Mouse (Mus musculus) heart, postnatal 10 days (tissue): ENCODE measurements at regions not wholly inside any gene's neighbourhood (a gene's known extent, or its start where the extent isn't known, plus 50 kb on each side); places are given as distances from the start of the nearest gene placed in this dataset.

Experiments used
- DNase-seq, 2 experiments: peaks; one replicate each; pipeline ENCODE4 v3.0.0; 2021
- intact Hi-C: fragments of 180-260 bp; cut with DNase I; formaldehyde crosslinking; loops from one replicate; pipeline ENCODE4 v1.15.1; 2025

DNA sequence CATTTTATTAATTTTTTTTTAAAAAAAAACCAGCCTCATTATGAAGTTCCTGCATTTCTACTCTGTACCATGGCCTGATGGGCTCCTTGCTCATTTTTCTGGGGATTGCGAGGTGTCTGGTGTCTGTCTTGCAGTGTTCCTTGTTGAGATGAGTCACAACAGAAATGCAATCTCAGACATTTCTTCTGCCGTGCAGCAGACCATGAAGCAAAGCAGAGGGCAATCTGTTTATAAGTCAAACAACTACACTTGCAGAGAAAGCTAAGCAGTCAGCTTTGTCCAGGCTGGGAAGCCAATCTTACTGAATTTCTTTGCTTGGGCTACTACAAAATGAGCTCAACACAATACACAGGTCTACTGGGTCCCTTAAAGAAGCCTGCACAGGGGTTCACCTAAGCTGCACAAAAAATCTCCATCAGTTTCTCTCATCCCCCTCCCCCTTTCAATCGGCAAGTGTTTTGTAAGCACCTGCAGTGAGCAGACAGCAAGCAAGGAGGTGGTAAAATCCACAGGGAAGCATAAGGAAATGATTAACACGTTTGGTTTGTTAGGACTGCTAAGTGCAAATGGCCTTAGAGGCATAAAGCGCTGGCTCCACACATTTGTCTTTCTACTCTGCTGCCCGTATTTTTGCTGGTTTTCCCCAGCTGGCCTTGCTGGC is 171.0 kb upstream of the Dmrta1 start:
- no peak for DNase-seq
- intact Hi-C loops = no loop called here

DNA sequence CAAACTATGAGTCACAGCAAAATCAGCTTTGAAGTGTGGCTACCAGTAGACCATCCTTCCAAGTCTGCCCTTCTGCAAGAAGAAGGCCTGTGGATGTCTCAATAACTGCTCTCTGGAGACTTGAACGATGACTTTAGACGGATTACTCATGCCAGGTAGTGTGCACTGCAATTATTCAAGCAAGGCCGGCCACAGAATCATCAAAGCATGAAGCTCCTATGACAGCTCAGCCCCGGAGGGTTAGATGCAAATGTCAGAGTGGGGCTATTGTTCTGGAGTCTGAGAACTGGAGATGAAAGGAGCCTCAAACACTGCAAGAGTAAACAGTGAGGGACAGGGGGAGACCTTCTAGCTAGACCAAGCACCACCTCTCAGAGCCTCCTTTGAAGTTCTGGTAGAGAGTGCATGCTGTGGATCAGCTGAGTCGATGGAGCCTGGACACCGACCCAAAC is 173.8 kb upstream of the Dmrta1 start:
- intact Hi-C loops = no loop called here
- DNase-seq = no peak

GRCm38 (mm10) chr4:89500232-89500631 is 179.0 kb upstream of the Dmrta1 start:
- intact Hi-C loops = no loop called here
- no peak for DNase-seq

GRCm38 (mm10) chr4:89490947-89491346 is 180.1 kb upstream of the Cdkn2b start:
- DNase-seq = no peak
- intact Hi-C loops = no loop called here

- intact Hi-C loops = no loop called here
- DNase-seq = no peak
Measured at GRCm38 (mm10) chr4:89487416-89488165, 176.8 kb upstream of the Cdkn2b start.

- intact Hi-C loops = no loop called here
- DNase-seq = no peak
Measured at GRCm38 (mm10) chr4:89486963-89487362, 176.1 kb upstream of the Cdkn2b start.

- DNase-seq = peak; percentile 18 to 20
- intact Hi-C loops = no loop called here
Measured at GRCm38 (mm10) chr4:89485981-89486531, 175.2 kb upstream of the Cdkn2b start.

DNA sequence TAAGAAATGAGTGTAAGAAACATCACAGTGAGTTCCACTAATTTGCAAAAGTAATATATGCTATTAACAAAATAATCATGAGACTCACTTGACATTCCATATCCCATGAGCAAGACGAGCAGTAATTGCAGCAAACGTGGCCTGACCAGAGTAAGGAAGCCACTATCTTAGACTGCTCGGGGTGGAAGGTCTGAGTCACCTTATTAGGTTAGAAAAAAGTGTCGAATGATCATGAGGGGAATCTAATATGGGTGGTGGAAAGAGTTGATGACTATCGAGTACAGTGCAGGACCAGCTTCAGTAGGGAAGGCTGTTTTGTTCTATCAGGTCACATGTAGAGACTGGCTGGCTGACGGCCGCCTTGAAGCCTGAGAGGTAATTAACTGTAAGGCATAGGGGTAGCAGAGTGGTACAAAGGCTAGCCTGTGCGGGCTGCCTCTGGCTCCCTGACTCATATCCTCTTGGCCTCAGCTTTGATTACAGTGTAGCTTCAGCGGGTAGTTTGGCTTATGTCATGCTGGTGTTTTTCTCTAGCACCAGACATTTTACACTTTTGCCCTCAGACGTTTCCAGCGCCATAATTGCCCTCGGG is 167.9 kb upstream of the Cdkn2b start:
- peak in 1 of 2 experiments; percentile 6 for DNase-seq

DNA sequence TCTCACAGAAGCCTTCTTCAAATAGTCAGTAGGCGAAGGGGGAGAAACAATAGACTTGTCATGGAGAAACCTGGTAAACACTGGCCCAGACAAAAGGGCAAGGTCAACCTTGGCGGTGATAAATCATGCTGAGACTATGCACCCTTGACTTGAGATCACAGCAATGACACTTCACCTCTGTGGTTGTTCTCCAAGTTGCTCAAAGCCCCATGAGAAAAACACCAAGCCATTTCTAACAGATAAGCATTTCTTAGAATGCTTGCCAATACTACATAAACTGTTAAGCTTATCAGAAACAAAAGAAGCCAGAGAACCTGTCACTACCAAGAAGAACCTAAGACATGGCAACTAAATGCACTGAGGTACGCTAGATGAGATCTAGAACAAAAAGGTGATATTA is 165.0 kb upstream of the Cdkn2b start:
- intact Hi-C loops = no loop called here
- no peak for DNase-seq

More for the DNA sequence above, 167.9 kb upstream of the Cdkn2b start:
- intact Hi-C loops = no loop called here

DNA sequence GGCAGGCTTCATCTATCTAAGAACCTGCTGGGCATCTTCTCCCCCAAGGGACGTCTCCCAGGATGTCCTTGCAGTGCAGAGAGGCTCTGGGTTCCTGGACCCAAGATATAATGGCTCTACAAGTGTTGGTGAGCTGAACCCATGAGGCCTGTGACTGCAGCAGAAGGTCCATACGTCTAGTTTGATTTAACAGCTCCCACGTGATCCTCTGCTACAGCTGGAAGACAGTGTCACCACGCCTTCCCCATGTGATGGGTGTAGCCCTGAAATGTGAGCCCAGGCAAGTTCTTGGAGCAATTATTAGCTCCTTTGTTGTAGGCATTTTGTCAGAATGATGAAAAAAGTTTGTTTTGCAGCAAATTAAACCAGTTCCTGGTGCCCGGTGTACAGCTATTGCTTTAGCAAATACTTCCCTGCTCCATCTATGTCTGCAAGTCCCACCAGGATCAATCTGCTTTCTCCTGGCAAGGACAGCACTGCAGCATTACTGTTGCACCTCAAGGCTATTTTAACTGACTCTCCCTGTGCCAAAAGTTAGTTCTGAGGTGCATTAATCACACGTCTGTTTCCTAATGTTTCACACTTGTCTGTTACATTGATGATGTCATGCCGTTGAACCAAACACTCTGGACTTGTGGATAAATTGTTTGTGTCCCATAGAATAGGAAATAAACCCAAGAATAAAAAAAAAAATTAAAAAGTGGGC is 164.2 kb upstream of the Cdkn2b start:
- DNase-seq = no peak
- intact Hi-C loops = no loop called here

GRCm38 (mm10) chr4:89471426-89471825 is 160.6 kb upstream of the Cdkn2b start:
- intact Hi-C loops = no loop called here
- DNase-seq = no peak

GRCm38 (mm10) chr4:89470756-89471155 is 159.9 kb upstream of the Cdkn2b start:
- intact Hi-C loops = no loop called here

GRCm38 (mm10) chr4:89469883-89470282 is 159.0 kb upstream of the Cdkn2b start:
- intact Hi-C loops = no loop called here
- DNase-seq = peak; percentile 62 to 68

More at GRCm38 (mm10) chr4:89470756-89471155, 159.9 kb upstream of the Cdkn2b start:
- no peak for DNase-seq

DNA sequence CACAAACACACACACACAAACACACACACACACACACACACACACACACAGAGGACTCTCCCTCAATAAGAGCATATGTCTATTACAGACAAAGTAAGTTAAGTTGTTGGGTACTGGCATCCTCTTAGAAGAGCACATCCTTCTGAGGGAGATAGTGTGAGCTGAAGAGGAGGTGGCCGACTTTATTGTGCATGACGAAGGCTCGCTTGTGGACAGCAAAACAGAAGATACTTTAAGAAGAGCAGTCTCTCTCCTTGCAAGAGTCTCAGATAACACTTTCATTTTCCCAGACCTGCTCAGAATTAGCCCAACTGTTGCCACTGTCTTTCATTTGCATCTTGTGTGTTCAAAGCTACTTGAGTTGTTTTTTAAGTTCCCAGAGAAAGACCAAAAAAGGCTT is 158.6 kb upstream of the Cdkn2b start:
- no peak for DNase-seq
- intact Hi-C loops = no loop called here

DNA sequence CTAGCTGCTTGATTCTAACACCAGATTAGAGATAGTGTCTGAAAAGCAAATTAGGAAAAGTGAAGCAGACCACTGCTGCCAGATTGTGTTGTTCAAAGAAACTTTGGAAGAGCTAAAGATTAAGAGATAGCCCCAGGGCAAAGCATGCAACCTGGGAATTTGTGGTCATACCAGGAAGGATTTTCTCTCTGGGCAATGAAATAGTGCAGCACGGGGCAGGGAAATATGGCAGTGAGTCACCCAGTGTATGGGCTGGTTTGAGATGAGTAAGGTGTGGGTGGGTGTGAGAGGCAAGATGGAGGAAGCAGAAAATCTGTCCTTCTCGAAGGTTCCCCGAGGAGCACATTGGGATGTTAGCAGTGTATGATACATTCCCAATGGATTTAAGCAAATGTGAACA is 155.9 kb upstream of the Cdkn2b start:
- no peak for DNase-seq
- intact Hi-C loops = no loop called here

- intact Hi-C loops = no loop called here
- DNase-seq = no peak
Measured at GRCm38 (mm10) chr4:89463121-89463520, 152.3 kb upstream of the Cdkn2b start.

DNA sequence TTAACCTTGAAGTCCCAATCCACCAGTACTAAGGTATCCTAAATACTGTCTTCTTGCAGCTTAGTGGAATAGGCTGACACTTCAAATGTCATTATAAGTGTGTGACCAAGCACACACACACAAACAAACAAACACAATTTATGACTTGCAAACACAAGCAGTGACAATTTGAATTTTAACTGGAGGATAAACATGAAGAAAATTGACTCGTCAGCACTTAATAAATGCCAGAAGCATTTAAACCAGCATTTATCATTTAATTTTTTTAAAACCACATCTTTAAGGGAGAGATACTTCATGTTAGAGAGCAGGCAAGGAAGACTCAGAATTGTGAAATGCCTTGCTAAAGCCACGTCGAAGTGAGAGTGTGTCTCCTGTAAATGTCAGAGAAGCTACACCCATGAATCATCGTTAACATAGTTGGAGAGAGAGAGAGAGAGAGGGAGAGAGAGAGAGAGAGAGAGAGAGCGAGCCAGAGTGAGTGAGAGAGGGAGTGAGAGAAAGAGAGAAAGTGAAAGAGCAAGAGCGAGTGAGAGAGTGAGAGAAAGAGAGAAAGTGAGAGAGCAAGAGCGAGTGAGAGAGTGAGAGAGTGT is 149.4 kb upstream of the Cdkn2b start:
- no peak for DNase-seq
- intact Hi-C loops = no loop called here

DNA sequence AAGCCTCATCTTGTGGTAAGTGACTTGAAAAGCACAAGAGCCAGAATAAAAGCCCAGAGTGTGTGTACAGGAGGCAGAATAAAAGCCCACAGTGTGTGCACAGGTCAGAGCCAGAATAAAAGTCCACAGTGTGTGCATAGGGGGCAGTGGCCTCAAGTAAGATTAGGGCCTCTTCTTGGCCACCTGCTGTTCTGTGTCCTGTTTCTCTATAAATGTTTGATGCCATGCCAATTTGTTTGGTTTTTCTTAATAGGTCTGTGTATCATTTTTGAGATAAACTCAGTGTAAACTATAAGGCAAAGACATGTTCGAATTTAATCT is 148.5 kb upstream of the Cdkn2b start:
- DNase-seq = no peak
- intact Hi-C loops = no loop called here

DNA sequence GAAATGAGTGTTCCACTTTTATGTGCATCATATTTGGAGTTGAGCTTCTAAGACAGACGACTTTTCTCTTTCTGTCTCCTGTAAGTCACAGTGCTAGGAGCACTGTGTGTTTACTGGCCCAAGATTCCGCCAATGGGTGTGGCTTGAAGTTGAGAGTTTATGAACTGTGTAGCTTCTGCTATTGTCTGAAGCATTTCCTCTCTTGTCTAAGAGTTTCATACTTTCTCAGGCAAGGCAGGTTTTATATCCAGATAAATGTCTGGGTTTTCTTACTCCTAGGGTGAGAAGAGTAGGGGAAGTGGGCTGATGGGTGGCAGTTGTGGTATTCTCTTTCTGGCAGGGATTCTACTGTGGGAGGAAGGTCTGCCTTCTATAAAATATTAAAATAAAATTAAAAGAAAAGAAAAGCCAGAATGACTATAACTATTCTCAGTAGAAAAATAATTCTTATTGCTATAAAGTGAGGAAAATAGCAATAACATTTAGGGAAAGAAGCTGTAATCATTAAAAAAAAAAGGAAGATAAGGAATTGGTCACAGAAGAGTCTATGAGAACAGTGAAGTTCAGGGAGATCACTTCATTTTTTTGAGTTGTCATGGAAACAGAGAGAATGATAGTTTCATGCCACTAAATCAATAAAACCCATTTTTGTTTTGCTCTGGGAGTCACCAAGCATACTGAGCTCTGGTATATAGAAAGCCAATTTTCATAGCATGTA is 147.9 kb upstream of the Cdkn2b start:
- intact Hi-C loops = no loop called here
- DNase-seq = no peak

DNA sequence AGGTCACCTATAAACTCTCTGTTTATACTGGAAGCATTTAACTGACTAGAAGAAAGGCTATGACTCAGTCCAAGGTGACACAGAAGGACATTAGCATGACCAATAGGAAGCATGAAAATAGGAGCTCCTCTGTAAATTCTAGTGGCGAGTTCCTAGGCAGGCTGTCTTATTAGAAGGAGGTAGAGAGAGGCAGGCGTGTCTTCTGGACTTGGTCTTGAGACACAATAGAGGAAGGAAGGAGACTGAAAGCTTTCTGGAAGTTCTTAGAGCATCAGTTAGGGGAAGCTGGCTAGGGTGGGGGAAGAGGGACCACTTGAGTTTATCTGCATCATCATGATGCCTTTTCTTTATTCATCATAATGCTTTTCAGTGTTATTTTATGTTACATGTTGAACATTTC is 147.0 kb upstream of the Cdkn2b start:
- intact Hi-C loops = no loop called here

More for the DNA sequence above, 147.0 kb upstream of the Cdkn2b start:
- DNase-seq = no peak
